Mouse (Mus musculus) myocyte (in vitro differentiated cells): ENCODE data around the gene Sec22b.

Experiments used
- POLR2AphosphoS2 ChIP-seq: IDR thresholded peaks from one replicate; pipeline ENCODE4 v1.6.1; 2011; ENCODE audit warnings: low read depth, control low read depth; ENCODE audit not compliant: insufficient read length
- USF1 ChIP-seq: IDR thresholded peaks from one replicate; pipeline ENCODE4 v1.6.1; 2011; ENCODE audit warnings: low read depth, mild to moderate bottlenecking, control low read depth, moderate library complexity

GRCm38 (mm10) chr3:97951134-97951533 lies 50.1 kb downstream of the Sec22b start:
- TF ChIP-seq POLR2AphosphoS2 (no peak), USF1 (no peak)
